Comparison of ENCODE assay signal across 8 mouse cellular contexts in genomic region chr7:132852173-132852844, GRCm38 (mm10). TPM values are rescaled to one million over a fixed set of nuclear protein-coding genes. Genes with fewer than 3 reads are reported as not detected.
A peak's percentile ranks its signal among the peaks of the same experiment; 100 is the strongest.
DNase-seq lines count a peak whose midpoint lies in the region; ATAC-seq lines count a peak whose summit lies in the region.

Gene Eef1akmt2 (minus strand): TSS chr7:132852673.

- peaks cover 14% of the 10 kb centered on the region for H3K4me1 ChIP-seq in hindbrain, embryonic 13.5 days (replicated peaks)

- H3K9ac ChIP-seq in hindbrain, embryonic 13.5 days = peak within 1 kb of the TSS; percentile 85

- H3K27me3 ChIP-seq in hindbrain, embryonic 13.5 days = no peaks in the 10 kb centered on the region

- peak; percentile 90 for DNase-seq in Muller cell, postnatal 12 days (ENCODE audit: inconsistent ontology term)
- DNase-seq in cerebellum, adult 9-11 months = peak; percentile 89
- DNase-seq in frontal cortex, postnatal 10 days (ENCODE audit: low spot score in 2 of 2) = peak; percentile 69 to 81
- DNase-seq in layer of hippocampus, postnatal 25 days (ENCODE audit: extremely low spot score in 1 of 2, low spot score in 1 of 2) = peak; percentile 71 to 79
- DNase-seq in lung, postnatal 25 days (ENCODE audit: low spot score) = peak; percentile 86
- DNase-seq in retina, embryonic 14.5 days (ENCODE audit: low spot score) = peak; percentile 92
- DNase-seq in thymus, postnatal 4 days = peak; percentile 83

- peak within 1 kb of the TSS; percentile 68 for H3K4me2 ChIP-seq in hindbrain, embryonic 13.5 days

- peak within 1 kb of the TSS; percentile 67 for H3K4me3 ChIP-seq in hindbrain, embryonic 13.5 days

- peaks cover 31% of the 10 kb centered on the region for H3K36me3 ChIP-seq in hindbrain, embryonic 13.5 days

- no peaks in the 10 kb centered on the region for H3K9me3 ChIP-seq in hindbrain, embryonic 13.5 days

- peak; percentile 96 for ATAC-seq in hindbrain, embryonic 13.5 days (ENCODE audit: low FRiP score)

- peak within 1 kb of the TSS; percentile 97 for H3K27ac ChIP-seq in hindbrain, embryonic 13.5 days

- WGBS in hindbrain, embryonic 13.5 days = under 1% methylated on average over 37 of the region's 37 CpGs

RNA-seq across cellular contexts. Expression of gene Eef1akmt2, which starts in this region (rescaled TPM):
- polyA plus RNA-seq in hindbrain, embryonic 13.5 days (2015; fragmentation: Nextera tagmentation; extraction: Ambion mirVana) = 92.4 and 92.9 TPM in 2 replicates
- 10 to 100 TPM; 29.1 to 38.7 TPM for total RNA-seq in layer of hippocampus, postnatal 25 days (2021)

Comparison
In these comparisons a context has a peak if more than half of its experiments do, and no peak if none do; other contexts are left out.
1. Peak in every context shown above with its lines: DNase-seq, ATAC-seq, H3K4me3 ChIP-seq and H3K27ac ChIP-seq.